Mouse (Mus musculus) kidney, embryonic 14.5 days (tissue): ENCODE data around the gene Ntrk3. TPM values are rescaled to one million over a fixed set of nuclear protein-coding genes. Genes with fewer than 3 reads are reported as not detected.

Experiments used
- ATAC-seq: fragments of 200-750 bp; cut with Nextera tagmentation; 2 replicates; pipeline ENCODE4 v1.8.0; 2017; ENCODE audit warnings: moderate number of reproducible peaks, mild to moderate bottlenecking, moderate TSS enrichment, moderate library complexity; ENCODE audit not compliant: low FRiP score, low TSS enrichment
- H3K27ac ChIP-seq: fragments of 300-500 bp; sonication (generic); 2 replicates; pipeline ENCODE4 v1.5.1; 2014; ENCODE audit warnings: low read depth, mild to moderate bottlenecking, low read length, moderate library complexity, mixed read lengths
- H3K27me3 ChIP-seq: fragments of 300-500 bp; sonication (generic); 2 replicates; pipeline ENCODE4 v1.6.1; 2014; ENCODE audit warnings: mild to moderate bottlenecking, low read length; ENCODE audit not compliant: control insufficient read depth, insufficient read depth
- H3K36me3 ChIP-seq: fragments of 300-500 bp; sonication (generic); 2 replicates; pipeline ENCODE4 v1.6.1; 2014; ENCODE audit warnings: low read length, mixed read lengths; ENCODE audit not compliant: control insufficient read depth, insufficient read depth
- H3K4me1 ChIP-seq: fragments of 300-500 bp; sonication (generic); 2 replicates; pipeline ENCODE4 v1.6.1; 2014; ENCODE audit warnings: low read length, mixed read lengths; ENCODE audit not compliant: control insufficient read depth, insufficient read depth
- H3K4me2 ChIP-seq: fragments of 300-500 bp; sonication (generic); replicated peaks from 2 replicates; pipeline ENCODE4 v1.6.1; 2014; ENCODE audit warnings: low read depth, mild to moderate bottlenecking, low read length
- H3K4me3 ChIP-seq: fragments of 300-500 bp; sonication (generic); 2 replicates; pipeline ENCODE4 v1.5.1; 2014; ENCODE audit warnings: mild to moderate bottlenecking, low read length
- H3K9ac ChIP-seq: fragments of 300-500 bp; sonication (generic); 2 replicates; pipeline ENCODE4 v1.6.1; 2014; ENCODE audit warnings: low read depth, mild to moderate bottlenecking, low read length, moderate library complexity
- H3K9me3 ChIP-seq: fragments of 300-500 bp; sonication (generic); 2 replicates; pipeline ENCODE4 v1.6.1; 2016; ENCODE audit warnings: low read length; ENCODE audit not compliant: control insufficient read depth
- WGBS: fragments of 180-500 bp; shearing (Covaris S2); extraction: QIAGEN DNeasy Blood & Tissue Kit; methylation state at CpG from one replicate; pipeline ENCODE4 v1.1.7; 2014; 5-methylcytosine and 5-hydroxymethylcytosine counted together
- polyA plus RNA-seq: library from polyadenylated mRNA; unstranded; fragments of >200 nt; fragmentation: Nextera tagmentation; extraction: Ambion mirVana; gene quantifications from 2 replicates; pipeline ENCODE4 v1.2.1, GENCODE M21; 2014

Ntrk3 gene
- polyA plus RNA-seq, 1 experiment from 2014 or later, result 5.1 TPM

DNA sequence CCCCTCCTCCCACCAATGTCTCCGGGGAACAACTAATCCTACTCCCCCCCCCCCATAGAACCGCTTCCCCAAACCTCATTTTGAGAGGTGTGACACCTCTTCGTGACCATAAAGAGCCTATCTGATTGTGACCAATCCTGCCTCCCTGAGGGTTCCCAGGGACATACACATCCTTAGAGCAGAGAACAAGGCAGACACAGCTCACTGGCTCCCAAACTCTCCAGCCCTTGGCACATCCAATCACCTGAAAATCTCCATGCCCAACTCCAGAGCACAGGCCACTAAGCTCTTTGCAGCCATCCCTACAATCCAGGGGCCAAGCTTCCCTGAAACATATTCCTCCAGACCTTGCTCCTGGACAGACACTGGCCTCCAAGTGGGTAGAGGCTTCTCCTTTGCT lies 162.3 kb downstream of the Ntrk3 start:
- Histone ChIP-seq H3K9me3 (no peaks in the 10 kb centered on the region), H3K36me3 (no peaks in the 10 kb centered on the region), H3K27ac (no peak overlapping the region), H3K9ac (no peak overlapping the region), H3K27me3 (peaks cover 32% of the 10 kb centered on the region), H3K4me1 (no peaks in the 10 kb centered on the region), H3K4me3 (0 out of 2 replicates have a peak overlapping the region, but pooled peaks have one; percentile 45), H3K4me2 (peak overlapping the region; percentile 83; the same call in 1 of the 2 replicates)
- ATAC-seq, result no peak
- 11% methylated on average over 3 of the region's 3 CpGs for WGBS

DNA sequence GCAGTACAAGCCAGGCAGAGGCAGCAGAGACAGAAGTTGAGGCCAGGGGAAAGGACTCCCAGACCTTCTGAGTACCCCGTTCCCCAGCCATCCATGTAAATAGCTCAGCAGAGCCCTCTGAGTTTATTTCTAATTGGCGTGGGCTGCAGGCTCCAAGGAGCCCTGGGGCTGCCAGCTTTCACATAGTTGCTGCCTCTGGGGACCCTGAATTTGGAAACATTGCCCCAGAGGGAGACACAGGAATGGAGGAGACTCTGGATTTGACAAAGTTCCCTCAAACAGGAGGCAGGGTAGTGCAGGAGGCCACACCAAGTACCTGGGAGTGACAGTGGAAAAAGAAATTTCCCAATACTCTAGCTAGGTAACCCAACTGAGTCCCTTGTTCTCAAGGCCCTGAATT lies 166.6 kb downstream of the Ntrk3 start:
- H3K27ac ChIP-seq, result no peak overlapping the region
- no peak overlapping the region for H3K9ac ChIP-seq
- no peak for ATAC-seq
- H3K4me3 ChIP-seq, result no peak overlapping the region
- no peak overlapping the region for H3K4me2 ChIP-seq
- H3K9me3 ChIP-seq, result no peaks in the 10 kb centered on the region
- WGBS, result 87% methylated on average over 2 of the region's 2 CpGs
- H3K4me1 ChIP-seq, result 0 out of 2 replicates have a peak, but pooled peaks cover 2% of the 10 kb centered on the region
- peaks cover 8% of the 10 kb centered on the region for H3K27me3 ChIP-seq
- H3K36me3 ChIP-seq, result no peaks in the 10 kb centered on the region

DNA sequence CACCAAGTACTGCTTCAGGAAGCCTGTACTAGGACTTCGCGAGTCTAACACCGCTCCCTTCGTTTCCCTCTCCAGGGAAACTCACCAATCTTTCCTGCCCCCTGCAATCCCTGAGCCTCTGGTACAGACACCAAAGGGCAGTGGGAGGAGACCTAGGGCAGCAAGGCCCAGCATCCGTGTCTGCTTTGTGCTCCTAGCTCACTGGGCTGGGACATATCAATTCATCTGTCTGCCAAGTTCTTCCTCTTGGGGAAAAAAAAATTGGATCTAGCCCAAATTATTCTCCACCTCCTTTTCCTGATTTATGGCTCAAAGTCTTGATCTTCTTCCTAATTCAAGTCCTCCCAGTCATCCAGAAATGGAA lies 168.6 kb downstream of the Ntrk3 start:
- no peak overlapping the region for H3K4me3 ChIP-seq
- ATAC-seq, result peak; percentile 51

DNA sequence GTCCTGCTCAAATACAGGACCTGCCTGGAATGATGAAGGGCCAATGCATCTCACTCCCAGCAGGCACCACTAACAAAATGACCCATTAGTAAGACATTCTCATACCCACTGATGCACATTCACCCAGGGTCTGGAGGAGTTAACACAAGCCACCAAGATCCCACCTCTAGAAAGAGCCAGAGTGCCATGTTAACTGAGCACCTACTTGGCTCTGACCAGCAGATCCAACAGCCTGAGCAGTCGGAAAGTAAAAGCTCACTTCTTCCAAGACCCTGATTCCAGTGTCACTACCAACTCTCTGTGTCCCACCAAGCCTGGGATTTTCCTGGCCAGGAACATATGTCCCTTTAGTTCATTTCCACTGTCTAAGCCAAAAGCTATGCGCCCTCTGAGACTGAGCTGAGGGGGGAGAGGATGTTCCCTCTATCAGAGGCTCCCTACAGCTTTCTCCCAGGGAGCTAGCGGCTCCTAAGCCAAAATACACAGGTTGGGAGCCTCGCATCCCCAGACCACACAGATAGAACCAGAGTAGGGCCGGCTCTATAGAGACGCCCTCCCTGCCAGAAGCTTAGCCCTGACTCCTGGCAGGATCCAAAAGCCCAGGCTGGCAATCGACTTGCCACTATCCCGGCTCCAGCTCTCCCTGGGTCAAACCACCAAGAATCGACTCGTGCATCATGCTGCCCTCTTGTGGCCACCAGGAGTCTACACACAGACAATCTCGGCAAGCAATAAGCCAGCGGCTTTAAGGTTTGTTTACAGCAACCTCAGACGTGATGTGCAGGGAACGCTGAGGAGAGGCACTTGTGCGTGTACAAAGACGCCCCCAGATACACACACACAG lies 169.2 kb downstream of the Ntrk3 start:
- H3K4me3 ChIP-seq, result no peak overlapping the region
- peaks cover 3% of the 10 kb centered on the region; the same call in 1 of the 2 replicates for H3K27me3 ChIP-seq
- H3K36me3 ChIP-seq, result no peaks in the 10 kb centered on the region
- H3K9me3 ChIP-seq, result no peaks in the 10 kb centered on the region
- 16% methylated on average over 16 of the region's 16 CpGs for WGBS
- peak; percentile 50; the same call in 1 of the 2 replicates for ATAC-seq
- H3K9ac ChIP-seq, result no peak overlapping the region
- no peak overlapping the region for H3K27ac ChIP-seq
- 0 out of 2 replicates have a peak, but pooled peaks cover 2% of the 10 kb centered on the region for H3K4me1 ChIP-seq
- peak overlapping the region; percentile 35 for H3K4me2 ChIP-seq

More for the DNA sequence above, 168.6 kb downstream of the Ntrk3 start:
- peaks cover 3% of the 10 kb centered on the region; the same call in 1 of the 2 replicates for H3K27me3 ChIP-seq
- no peaks in the 10 kb centered on the region for H3K36me3 ChIP-seq
- 2% methylated on average over 5 of the region's 5 CpGs for WGBS
- H3K9ac ChIP-seq, result no peak overlapping the region
- 0 out of 2 replicates have a peak, but pooled peaks cover 2% of the 10 kb centered on the region for H3K4me1 ChIP-seq
- H3K4me2 ChIP-seq, result peak overlapping the region; percentile 35
- no peaks in the 10 kb centered on the region for H3K9me3 ChIP-seq
- no peak overlapping the region for H3K27ac ChIP-seq

DNA sequence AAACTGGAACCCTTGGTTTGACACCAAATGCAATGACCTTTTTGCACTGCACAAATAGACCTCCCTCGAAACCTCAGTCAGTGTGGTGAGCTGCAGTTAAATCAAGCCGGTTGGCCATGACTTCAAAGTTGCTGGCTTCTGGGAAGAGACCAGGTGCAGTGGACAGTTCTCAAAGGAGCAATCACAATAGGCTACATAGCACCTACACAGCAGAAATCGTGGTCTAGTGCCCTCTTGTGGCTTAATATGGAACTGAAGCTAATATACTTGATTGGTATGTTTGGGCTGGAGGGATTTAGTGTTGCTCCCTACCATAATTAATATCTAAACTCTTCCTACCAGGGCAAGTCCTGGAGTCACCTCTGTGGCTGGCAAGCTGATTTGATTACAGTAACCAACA lies 171.2 kb downstream of the Ntrk3 start:
- Histone ChIP-seq H3K9me3 (no peaks in the 10 kb centered on the region), H3K4me1 (0 out of 2 replicates have a peak, but pooled peaks cover 2% of the 10 kb centered on the region), H3K27me3 (peaks cover 3% of the 10 kb centered on the region; the same call in 1 of the 2 replicates), H3K36me3 (no peaks in the 10 kb centered on the region), H3K9ac (no peak overlapping the region), H3K4me2 (no peak overlapping the region), H3K27ac (no peak overlapping the region), H3K4me3 (no peak overlapping the region)
- 29% methylated on average over 3 of the region's 3 CpGs for WGBS
- 0 out of 2 replicates have a peak, but pooled peaks have one; percentile 55 for ATAC-seq

DNA sequence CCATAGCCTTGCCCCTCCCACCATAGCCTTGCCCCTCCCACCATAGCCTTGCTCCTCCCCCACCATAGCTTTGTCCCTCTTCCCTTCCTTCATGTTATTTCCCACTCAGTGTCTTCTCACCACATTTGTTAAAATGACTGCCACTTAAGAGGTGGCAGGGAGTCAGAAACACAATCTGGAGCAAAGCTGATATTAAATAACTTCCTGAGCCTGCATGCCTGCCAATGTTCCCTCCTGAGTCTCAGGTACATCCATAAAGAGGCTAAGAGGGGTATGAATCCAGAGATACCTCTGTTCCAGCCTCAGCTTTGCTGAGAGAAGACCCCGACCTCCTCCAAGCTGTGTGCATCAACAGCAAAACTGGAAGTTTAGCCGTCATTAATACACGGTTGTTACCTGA lies 172.4 kb downstream of the Ntrk3 start:
- H3K27me3 ChIP-seq, result peaks cover 3% of the 10 kb centered on the region; the same call in 1 of the 2 replicates
- H3K36me3 ChIP-seq, result no peaks in the 10 kb centered on the region
- no peaks in the 10 kb centered on the region for H3K9me3 ChIP-seq
- no peak overlapping the region for H3K4me2 ChIP-seq
- H3K4me1 ChIP-seq, result 0 out of 2 replicates have a peak, but pooled peaks cover 2% of the 10 kb centered on the region
- H3K27ac ChIP-seq, result no peak overlapping the region
- H3K9ac ChIP-seq, result no peak overlapping the region
- no peak for ATAC-seq
- WGBS, result 75% methylated on average over 3 of the region's 3 CpGs
- no peak overlapping the region for H3K4me3 ChIP-seq

DNA sequence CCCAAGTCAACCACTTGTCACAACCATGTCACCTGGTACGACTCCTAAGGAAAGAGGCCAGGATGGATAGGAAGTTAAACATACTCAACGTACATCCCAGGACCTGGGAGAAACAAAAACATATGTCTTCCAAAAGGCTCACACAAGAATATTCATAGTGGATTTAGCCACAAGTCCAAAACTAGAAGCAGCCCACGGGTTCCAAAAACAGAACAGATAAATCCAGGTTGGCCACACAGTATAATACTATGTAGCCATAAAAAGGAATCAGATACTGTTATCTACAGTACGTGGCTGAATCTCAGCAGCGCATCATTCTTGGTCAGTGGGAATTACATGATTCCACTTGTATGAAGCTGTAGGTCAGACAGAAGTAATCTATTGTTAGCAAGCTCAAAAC lies 179.3 kb downstream of the Ntrk3 start:
- Histone ChIP-seq H3K4me1 (peaks cover 4% of the 10 kb centered on the region), H3K27ac (no peak overlapping the region), H3K4me2 (no peak overlapping the region), H3K4me3 (no peak overlapping the region), H3K27me3 (no peaks in the 10 kb centered on the region), H3K9me3 (no peaks in the 10 kb centered on the region), H3K9ac (no peak overlapping the region), H3K36me3 (no peaks in the 10 kb centered on the region)
- no peak for ATAC-seq
- 92% methylated on average over 5 of the region's 5 CpGs for WGBS

- Histone ChIP-seq H3K4me1 (peaks cover 4% of the 10 kb centered on the region), H3K27ac (no peak overlapping the region), H3K27me3 (no peaks in the 10 kb centered on the region), H3K4me2 (no peak overlapping the region), H3K9me3 (no peaks in the 10 kb centered on the region), H3K36me3 (no peaks in the 10 kb centered on the region), H3K9ac (no peak overlapping the region), H3K4me3 (no peak overlapping the region)
- ATAC-seq, result peak; percentile 62
- WGBS, result 39% methylated on average over 5 of the region's 5 CpGs
Observed at GRCm38 (mm10) chr7:78555532-78555931, 182.3 kb downstream of the Ntrk3 start.

DNA sequence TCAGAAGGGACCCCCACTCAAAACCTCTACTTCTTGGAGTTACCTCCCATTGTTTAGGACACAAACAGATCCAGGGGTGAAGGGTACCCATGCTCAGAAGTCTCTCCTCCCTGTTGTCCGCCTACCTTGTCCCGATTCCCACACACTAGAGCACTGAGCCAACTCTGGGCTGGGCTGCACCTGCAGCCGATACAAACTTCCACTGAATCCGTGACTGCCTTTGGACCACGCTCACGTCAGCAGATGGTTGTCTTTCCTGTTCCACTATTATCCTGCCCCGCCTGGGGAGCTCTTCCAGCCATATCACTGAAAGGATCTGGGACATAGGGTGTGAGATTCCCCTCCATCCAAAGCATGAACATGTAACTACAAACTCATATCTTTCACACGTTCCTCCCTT lies 188.4 kb downstream of the Ntrk3 start:
- Histone ChIP-seq H3K9ac (no peak overlapping the region), H3K36me3 (no peaks in the 10 kb centered on the region), H3K27me3 (no peaks in the 10 kb centered on the region), H3K4me1 (no peaks in the 10 kb centered on the region), H3K4me2 (no peak overlapping the region), H3K4me3 (no peak overlapping the region), H3K27ac (no peak overlapping the region), H3K9me3 (no peaks in the 10 kb centered on the region)
- 90% methylated on average over 8 of the region's 8 CpGs for WGBS
- no peak for ATAC-seq
